Mouse (Mus musculus) gastrocnemius, postnatal 14 days (tissue): ENCODE data around the gene Etv2. TPM values are rescaled to one million over a fixed set of nuclear protein-coding genes. Genes with fewer than 3 reads are reported as not detected.
A peak's percentile ranks its signal among the peaks of the same experiment; 100 is the strongest.

Source experiments
- DNase-seq: peaks from one replicate; pipeline ENCODE4 v3.0.0; 2021; ENCODE audit warnings: mixed read lengths
- intact Hi-C: fragments of 180-260 bp; cut with DNase I; formaldehyde crosslinking; loops from one replicate; pipeline ENCODE4 v1.15.1; 2025; ENCODE audit warnings: low total_unique reads
- total RNA-seq, 2 experiments: library from RNA; stranded (reverse); gene quantifications; 2 replicates each; pipeline ENCODE4 v1.2.3; 2021

The Etv2 gene
- total RNA-seq, 2 experiments from 2014 or later = not detected

DNA sequence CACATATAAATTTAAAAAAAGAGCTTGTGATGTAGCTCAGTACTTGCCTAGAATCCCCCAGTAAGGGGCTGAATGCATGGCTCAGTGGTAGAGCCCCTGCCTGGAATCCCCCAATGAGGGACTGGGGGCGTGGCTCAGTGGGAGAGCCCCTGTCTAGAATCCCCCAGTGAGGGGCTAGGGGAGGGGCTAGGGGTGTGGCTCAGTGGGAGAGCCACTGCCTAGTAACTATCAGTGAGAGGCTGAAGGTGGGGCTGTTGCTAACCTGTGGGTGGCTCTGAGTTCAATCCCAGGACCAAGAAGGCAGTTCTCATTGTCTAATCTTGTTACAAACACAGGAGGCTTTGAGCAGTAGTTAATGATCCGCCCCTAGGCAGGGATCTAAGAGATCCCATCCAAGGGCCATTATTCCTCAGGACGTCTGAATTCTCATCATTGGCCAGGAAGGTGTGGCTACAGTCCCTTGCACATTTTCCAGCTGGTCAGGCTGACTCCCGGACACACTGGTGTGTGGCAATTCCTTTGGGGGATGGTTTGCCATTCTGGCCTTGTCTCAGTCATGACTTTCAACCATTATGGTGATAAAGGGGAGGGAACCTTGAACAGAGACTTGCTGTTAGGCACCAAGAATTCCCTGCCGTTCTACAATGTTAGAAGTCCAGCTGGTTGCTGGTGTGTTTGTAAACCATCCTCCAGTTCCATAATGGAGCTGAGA, 20.4 kb downstream of the Etv2 start:
- intact Hi-C loops = no loop called here
- DNase-seq = no peak

DNA sequence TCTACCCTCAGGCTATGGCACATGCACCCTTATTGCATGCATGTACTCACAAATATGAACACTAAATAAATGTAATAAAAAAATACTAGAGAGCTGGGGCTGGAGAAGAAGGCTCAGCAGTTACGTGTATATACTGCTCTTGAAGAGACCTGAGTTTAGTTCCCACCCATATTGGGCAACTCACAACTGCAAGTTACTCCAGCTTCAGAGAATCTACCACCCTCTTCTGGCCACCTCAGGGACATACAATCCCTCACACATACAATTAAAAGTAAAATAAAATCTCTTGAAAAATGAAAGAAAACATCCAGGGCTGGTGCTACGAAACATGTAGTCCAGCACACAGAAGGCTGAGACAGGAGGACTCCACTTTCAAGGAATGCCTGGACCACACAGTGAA, 21.2 kb downstream of the Etv2 start:
- intact Hi-C loops = no loop called here
- DNase-seq = no peak

DNA sequence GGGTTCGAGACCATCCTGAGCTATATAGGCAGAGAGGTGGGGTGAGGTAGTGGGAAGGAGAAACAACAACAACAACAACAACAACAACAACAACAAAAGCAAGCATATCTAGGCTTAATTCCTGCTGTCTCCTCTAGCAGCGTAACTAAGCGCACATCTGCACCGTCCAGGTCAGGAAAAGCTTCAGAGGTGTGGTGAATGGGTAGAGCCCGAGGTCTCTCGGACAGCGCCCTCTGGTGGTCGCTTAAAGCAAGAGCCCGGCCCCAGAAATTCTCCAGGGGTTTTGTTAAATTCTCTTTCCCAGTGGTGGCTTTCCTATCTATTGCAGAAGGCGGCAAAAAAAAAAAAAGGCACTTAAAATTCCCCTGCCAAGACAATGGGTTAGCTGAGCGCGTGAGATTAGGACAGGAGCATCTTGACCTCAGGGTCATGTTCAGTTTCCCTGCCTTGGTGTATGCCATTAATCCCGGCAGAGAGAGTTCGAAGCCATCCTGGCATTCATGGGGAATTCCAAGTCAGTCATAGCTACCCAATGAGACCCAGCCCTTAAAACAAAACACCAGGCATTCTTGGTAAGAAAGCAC, 22.0 kb downstream of the Etv2 start:
- intact Hi-C loops = loop anchor here (2.0 kb wide), 1 partner anchor 23 kb away; no protein-coding TSS in a partner anchor

DNA sequence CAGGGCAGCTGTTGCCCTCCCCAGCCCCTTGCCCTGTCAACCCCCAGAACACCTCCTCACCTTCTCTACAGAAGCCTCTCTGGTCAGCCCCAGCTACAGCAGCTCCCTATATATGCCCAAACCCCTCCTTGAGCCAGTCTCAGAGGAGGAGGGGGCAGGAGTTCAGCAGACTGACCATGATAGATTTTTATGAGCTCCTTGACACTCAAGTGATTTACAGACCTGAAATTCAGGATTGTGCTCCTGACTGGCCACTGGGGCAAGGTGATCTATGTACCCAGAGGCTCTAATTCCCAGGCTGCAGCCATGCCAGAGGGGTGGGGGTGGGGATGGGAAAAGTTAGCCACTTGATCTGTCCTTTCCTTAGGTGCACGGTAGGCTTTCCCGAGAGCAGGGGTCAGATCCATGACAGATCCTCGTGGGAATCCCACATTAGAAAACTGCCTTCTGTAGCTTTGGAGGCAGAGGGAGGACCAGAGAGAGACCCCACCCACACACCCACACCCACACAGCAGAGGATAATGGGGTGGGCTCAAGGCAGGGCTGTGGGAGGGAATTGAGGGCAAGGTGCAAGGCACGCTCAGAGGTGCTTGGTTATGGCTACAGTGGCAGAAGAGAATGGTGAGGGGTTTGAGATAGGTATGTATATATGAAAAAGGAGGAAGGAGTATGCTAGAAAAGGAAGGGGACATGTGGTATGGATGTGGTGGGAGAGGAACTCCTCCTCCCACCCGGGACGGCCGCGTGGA, 22.8 kb downstream of the Etv2 start, which contains the start of gene Upk1a:
Gene Upk1a (minus strand): TSS at position 194 of the 749 bp plus-strand sequence.
- intact Hi-C loops = loop anchor here (2.0 kb wide), 1 partner anchor 22 kb away; no protein-coding TSS in a partner anchor
- no peak for DNase-seq

More for the DNA sequence above, 22.0 kb downstream of the Etv2 start:
- DNase-seq = peak; percentile 38

DNA sequence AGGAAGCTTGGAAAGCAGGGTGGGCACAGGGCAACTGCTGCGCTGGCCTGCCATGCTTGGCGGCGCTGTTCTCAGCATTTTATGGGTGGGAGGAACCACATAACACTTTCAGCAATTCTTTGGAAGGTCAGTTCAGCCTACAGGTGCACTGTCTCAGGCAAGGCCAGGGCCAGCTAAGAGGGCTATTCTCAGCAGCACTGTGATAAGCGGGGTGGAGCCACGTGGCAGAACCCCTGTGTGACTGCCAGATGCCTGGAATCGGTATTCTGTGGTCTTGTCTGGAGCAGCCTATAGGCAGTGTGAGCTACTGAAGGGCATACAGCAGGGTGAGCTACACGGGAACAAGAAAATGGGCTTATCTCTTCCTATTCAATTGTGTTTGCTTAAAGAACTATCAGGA, 25.6 kb downstream of the Etv2 start:
- intact Hi-C loops = no loop called here
- no peak for DNase-seq

DNA sequence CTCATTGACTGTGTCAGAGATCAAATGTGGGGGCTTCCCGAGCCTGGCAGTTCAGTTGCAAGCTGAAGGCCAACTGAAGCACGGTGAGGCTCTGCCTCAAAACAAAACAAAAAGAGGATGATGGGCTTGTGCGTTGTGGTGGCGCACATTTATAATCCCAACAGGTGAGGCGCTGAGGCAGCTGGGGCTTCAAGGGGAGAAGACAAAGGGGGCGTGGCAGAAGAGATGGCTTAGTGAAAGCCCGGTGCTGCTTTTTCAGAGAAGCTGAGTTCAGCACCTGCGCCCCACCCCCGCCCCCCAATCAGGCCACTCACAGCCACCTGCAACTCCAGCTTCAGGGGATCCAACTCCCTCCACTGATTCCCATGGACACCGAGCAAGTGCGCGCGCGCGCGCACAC, 27.2 kb downstream of the Etv2 start:
- no peak for DNase-seq
- intact Hi-C loops = no loop called here

DNA sequence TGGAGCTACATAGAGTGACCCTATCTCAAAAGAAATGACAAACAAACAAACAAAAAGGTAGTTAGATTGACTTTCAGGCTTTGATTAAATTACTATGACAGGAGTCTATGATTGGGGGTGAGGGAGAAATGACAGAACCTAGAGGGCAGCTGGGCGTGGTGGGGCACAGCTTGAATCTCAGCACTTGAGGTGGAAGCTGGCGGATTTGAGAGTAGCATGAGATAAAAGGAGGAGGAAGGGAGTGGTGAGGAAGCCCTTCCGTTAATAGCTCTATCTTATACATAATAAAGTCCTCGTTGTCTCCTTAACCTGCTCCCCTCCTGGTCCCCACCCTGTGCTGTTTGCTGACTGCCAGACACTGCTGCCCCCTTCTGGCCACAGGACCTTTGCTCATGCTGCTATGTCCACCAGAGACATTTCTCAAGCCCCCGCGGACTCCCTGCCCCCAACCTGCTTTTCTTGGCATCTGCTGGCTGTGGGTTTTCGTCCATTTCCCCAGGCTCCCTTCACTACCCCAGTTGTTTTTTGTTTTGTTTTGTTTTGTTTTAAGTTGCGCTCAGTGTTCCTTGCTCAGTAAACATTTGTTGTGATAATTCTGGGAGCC, 27.8 kb downstream of the Etv2 start:
- intact Hi-C loops = no loop called here
- DNase-seq = peak; percentile 52

DNA sequence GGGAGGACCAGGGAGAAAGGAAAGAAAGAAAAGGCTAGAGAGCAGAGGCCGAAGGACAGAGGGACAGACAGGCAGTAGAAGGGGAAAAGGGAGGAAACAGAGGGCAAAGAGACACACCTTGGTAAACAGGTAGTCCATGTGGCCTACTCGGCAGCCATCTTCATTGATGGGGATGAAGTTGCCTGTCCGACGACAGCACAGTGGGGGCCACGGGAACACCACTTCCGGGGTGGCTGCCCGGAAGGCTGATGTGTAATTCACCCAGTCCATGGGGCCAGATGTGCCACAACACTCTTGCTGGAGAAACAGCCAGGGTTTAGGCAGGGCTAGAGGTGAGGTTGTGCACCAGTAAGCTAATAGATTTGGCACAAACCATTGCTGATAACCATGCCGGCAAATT, 30.7 kb downstream of the Etv2 start:
- DNase-seq = no peak
- intact Hi-C loops = no loop called here

DNA sequence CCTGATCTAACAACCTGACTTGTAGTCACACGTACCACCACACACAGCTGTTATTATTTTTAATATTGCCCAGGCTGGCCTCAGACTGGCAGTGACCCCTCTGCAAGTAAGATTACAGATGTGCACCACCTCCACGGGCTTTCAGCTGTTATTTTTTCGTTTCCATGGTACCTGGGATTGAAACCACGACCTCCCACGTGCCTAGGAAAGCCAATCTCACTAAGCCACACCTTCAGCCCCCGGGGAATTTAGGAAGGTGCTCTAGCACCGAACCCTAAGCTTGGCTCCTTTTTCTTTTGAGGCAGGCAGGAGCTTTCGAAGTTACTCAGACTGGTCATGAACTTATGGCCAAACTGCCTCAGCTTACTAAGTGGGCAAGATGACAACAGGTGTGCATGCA, 31.2 kb downstream of the Etv2 start:
- intact Hi-C loops = no loop called here
- no peak for DNase-seq

DNA sequence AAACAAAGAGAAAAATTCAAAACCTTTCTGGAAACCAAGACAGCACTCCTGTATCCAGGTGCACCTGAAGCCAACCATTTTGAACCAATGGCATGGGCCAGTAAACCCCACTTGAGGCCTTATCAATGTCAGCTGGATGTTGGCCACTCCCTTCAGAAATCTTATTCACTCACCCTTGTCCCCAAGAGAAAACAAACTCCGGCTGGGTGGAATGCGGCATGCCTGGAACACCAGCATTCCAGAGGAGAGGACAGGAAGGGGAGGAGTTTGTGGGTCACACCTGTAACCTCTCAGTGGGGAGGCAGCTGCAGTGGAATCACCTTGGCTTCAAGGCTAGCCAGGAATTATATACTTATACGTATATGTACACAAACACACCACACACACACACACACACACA, 33.1 kb downstream of the Etv2 start:
- intact Hi-C loops = no loop called here
- DNase-seq = no peak

DNA sequence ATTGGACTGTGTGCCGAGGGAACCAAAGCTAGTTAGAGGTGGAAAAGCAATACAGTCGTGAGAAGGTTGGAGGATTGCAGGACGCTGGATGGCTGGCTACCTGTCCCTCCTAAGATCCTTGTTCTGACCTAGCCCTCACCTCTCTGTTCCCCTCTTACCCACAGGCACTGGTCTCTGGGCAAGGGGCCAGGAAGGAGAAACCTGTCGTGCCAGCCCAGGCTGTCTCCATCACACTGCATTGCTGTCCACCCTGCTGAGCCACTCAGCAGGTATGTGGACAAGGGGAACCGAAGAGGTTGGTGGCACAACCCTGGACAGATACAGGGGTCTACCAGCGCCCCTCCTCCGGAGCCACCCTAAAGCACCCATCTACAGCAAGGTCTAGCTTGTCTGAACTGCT, 35.0 kb downstream of the Etv2 start:
- intact Hi-C loops = no loop called here

DNA sequence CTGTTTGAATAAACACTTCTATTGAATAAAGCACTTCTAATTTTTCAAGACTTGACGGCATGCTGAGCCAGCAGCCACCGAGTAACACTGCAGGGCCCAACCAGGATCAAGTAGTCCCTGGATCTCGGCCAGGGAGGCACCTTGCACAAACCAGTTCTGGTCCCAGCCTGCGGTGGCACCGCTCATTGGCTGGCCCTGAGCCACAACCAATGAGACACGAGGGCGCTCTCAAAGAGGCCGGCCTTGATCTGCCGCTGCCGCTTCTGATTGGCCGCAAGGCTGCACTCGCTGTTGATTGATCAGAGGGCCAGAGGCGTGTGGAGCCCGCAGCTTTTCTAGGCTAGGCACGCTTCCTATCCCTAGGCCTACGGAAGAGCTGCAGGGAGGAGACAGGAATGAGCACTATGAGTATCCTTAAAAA, 35.7 kb downstream of the Etv2 start:
- intact Hi-C loops = loop anchor here (10.0 kb wide), 1 partner anchor 255 kb away; the partner anchor contains the start of gene Ffar3

More for the DNA sequence above, 35.0 kb downstream of the Etv2 start:
- no peak for DNase-seq

DNA sequence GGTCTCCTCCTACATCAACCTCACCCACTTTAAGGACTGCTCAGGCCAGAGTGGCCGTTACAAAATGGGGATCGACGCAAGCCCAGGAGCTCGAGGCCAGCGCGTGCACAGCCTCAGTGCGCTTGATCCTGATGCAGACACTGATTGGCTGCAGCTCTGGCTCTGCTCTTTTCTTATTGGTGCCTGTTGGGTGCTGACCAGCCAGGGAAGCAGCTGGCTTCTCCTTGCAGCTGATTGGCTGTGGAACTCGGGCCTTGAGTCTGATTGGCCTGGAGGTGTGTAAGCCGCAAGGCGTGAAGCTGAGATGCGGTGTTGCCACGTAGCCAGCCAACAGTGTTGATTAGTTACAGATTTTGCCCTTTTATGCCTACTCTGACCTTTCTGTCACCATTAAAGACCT, 36.9 kb downstream of the Etv2 start, which contains the start of gene Zbtb32:
Gene Zbtb32 (minus strand): TSS at position 124 of the 400 bp plus-strand sequence.
- intact Hi-C loops = loop anchor here (10.0 kb wide), 1 partner anchor 256 kb away; the partner anchor contains the start of gene Ffar3
- no peak for DNase-seq

More for the DNA sequence above, 35.7 kb downstream of the Etv2 start:
- DNase-seq = peak; percentile 85

DNA sequence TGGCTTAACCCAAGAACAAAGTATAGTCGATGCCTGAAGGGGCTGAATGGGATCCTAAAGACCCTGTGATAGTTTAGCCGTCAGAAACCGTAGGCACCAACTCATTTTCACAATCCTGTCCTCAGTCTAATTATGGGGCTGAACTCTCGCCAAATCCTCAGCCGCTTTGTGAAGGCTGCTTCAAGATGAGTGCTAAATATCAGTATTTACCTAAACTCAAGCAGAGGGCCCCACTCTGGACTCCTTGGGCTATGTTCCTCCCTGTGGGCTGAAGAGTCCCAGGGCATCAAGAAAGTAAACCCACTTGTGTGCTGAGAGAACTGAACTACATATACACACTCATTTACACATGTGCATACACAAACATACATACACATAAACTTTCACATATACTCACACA, 38.8 kb downstream of the Etv2 start:
- intact Hi-C loops = loop anchor here (10.0 kb wide), 1 partner anchor 258 kb away; the partner anchor contains the start of gene Ffar3
- DNase-seq = no peak

DNA sequence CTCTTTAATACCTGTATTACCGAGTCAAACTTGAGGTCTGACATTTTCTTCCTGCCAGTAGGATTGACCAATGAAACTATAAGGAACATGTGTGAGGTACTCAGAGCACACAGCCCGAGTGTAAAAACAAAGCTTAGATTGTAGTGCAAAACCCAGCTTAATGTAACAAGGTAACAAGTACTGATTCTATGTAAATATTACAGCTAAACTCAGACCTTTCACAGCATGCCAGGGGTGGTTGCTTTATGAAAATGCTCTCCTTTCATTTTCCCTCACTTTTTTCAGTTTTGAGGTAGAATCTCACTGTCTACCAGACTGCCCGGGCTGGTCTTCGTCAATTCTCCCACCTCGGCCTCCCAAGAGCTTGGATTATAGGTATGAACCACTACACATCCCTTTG, 39.6 kb downstream of the Etv2 start:
- no peak for DNase-seq
- intact Hi-C loops = loop anchor here (10.0 kb wide), 1 partner anchor 259 kb away; the partner anchor contains the start of gene Ffar3

DNA sequence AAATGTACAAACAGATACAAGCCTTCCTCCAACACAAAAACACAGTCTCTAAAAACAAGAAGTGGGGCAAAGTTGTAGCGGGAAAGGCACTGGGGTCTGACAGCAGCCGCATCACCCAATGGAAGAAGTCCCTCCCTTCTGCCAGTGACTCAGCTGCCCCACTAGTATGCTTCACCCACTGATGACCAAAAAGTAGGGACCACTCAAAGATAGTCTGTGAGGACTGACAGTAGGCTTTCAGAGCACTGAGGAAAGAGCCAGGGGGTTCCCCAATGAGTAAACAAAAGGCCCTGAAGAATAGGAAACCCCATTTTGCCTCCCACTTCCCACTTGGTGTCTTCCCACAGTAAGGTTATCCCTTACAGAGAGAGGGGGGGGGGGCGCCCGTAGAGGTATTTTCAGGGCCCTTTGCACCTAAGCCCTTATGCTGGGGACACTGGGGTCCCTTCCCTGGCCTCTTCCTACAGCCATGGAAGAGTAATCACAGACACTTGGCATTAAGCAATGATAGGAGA, 41.1 kb downstream of the Etv2 start:
- intact Hi-C loops = loop anchor here (10.0 kb wide), 1 partner anchor 260 kb away; the partner anchor contains the start of gene Ffar3
- no peak for DNase-seq

DNA sequence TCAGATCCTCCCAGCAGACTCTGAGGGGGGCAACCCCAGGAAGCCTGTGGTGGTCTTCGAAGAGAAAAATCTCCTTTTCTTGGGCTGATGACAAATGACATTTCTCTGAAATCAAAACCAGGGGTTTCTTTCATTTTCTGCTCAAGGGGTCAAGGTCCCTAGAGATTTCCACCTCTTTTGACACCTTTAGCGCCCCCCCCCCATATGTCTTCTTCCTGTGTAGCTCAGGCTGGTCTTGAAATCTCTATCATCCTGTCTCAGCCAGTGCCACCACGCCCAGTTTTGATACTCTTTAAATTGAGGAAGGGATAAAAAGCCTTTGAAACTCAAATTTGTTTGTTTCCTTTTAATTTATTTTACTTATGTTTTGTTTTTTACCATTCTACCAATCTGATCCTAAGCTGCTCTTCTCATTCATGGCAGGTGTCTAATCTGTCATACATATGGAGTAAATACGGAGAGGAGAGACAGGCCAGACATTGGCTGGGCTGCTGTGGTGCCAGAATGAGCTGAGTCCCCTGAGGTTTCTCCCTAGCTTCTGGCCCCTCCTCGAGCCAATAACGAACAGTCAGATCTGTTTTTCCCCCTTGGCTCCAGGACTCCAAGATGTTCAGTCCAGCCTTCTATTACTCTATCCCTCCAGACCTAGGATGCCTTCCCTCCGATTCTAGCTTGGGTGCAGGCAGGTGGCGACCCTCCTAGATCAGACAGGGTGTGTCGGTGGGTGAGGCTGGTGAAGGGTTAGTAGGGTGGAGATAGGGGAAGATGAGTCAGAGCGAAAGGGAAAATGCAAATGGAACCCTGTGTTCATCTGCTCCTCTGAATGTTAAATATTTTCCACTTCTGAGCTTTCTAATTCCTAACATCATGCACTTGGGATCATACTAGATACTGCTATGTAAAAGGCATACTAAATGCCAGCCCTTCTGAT, 41.8 kb downstream of the Etv2 start:
- intact Hi-C loops = loop anchor here (10.0 kb wide), 1 partner anchor 261 kb away; the partner anchor contains the start of gene Ffar3
- DNase-seq = no peak

DNA sequence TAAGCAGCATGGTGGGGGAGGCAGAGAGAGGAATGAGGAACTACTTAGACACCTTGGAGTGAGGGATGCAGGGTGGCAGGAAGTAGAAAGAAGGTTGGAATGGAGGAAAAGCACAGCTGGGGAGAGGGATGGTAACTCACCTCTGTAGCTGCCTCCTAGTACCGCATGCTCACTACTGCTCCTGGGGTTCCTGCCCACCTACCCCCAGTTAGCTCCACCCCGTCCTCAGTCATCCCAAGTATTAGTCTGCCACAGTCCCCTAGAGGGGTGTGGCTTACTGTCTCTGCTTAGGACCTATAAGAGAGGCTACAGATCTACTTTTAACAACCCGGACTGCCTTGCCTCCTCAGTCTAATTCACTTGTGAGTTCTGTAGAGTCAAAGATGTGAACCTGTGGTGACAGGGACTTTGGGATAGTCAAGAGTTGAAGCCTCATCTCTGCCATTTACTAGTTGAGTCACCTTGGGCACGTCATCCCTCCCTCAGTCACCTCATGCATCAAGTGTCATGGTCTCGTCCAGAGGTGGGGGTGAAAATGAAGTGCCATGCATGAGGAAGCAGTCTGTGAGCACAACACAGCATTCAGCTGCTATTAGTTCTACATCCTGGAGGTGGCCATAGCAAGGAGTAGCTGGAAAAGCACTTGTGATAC, 42.8 kb downstream of the Etv2 start:
- no peak for DNase-seq
- intact Hi-C loops = loop anchor here (10.0 kb wide), 1 partner anchor 262 kb away; the partner anchor contains the start of gene Ffar3
